Mouse (Mus musculus) CH12.LX (cell line): ENCODE measurements at regions not wholly inside any gene's neighbourhood (a gene's known extent, or its start where the extent isn't known, plus 50 kb on each side); places are given as distances from the start of the nearest gene placed in this dataset.

Source experiments
- CHD1 ChIP-seq: IDR thresholded peaks from 2 replicates; pipeline ENCODE4 v1.6.1; 2012; ENCODE audit warnings: low read depth, low read length, improper control_type of control experiment, inconsistent platforms
- CTCF ChIP-seq, 2 experiments: IDR thresholded peaks in 1 of 2; conservative IDR thresholded peaks in 1 of 2; 2 replicates each; pipeline ENCODE4 v1.5.1; 2011 to 2012; ENCODE audit warnings: low read depth in 2 of 2, low read length in 2 of 2, improper control_type of control experiment in 1 of 2, inconsistent platforms in 1 of 2, mild to moderate bottlenecking in 1 of 2, moderate library complexity in 1 of 2
- EP300 ChIP-seq: IDR thresholded peaks from 2 replicates; pipeline ENCODE4 v1.6.1; 2011; ENCODE audit warnings: low read length, improper control_type of control experiment
- JUND ChIP-seq: conservative IDR thresholded peaks from 2 replicates; pipeline ENCODE4 v1.6.1; 2011; ENCODE audit warnings: low read depth, low read length, improper control_type of control experiment
- MXI1 ChIP-seq: IDR thresholded peaks from 2 replicates; pipeline ENCODE4 v1.6.1; 2011; ENCODE audit warnings: mild to moderate bottlenecking, low read depth, low read length, improper control_type of control experiment
- NELFE ChIP-seq: IDR thresholded peaks from 2 replicates; pipeline ENCODE4 v1.6.1; 2011; ENCODE audit warnings: low read depth, low read length, improper control_type of control experiment
- POLR2A ChIP-seq: IDR thresholded peaks from 2 replicates; pipeline ENCODE4 v1.6.1; 2011; ENCODE audit warnings: low read depth, mild to moderate bottlenecking, improper control_type of control experiment, low read length
- POLR2AphosphoS2 ChIP-seq: IDR thresholded peaks from 2 replicates; pipeline ENCODE4 v1.6.1; 2011; ENCODE audit warnings: low read depth, low read length, improper control_type of control experiment
- SIN3A ChIP-seq: IDR thresholded peaks from 2 replicates; pipeline ENCODE4 v1.6.1; 2012; ENCODE audit warnings: low read length, improper control_type of control experiment, inconsistent platforms
- TCF12 ChIP-seq: IDR thresholded peaks from 2 replicates; pipeline ENCODE4 v1.6.1; 2014; ENCODE audit warnings: low read depth, mild to moderate bottlenecking, inconsistent platforms, low read length, improper control_type of control experiment
- ZC3H11A ChIP-seq: IDR thresholded peaks from 2 replicates; pipeline ENCODE4 v1.6.1; 2012; ENCODE audit warnings: low read depth, mild to moderate bottlenecking, inconsistent platforms, low read length, improper control_type of control experiment
- ZKSCAN1 ChIP-seq: IDR thresholded peaks from 2 replicates; pipeline ENCODE4 v1.6.1; 2012; ENCODE audit warnings: low read depth, inconsistent platforms, low read length, improper control_type of control experiment, borderline replicate concordance

DNA sequence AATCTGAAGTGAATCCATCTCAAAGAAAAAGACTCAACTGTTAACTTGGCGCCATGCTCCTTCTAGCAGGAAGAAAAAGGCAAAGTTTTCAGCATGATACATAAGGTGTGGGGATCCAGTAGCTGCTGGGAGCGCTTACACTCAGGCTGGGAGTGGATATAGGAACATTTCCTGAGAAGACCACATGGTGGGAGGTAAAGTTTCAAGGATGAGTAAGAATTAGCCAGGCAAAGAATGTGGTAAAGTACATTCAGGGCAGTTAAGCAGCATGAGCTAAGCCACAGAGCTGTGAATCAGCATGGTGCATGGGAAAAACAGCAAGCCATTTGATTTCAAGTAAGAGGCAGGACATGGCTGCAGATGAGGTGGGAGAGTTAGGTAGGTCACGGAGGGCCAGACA lies 226.3 kb downstream of the Rergl start:
- TF ChIP-seq POLR2AphosphoS2 (no peak), ZKSCAN1 (no peak), CTCF (conservative IDR thresholded peaks at IDR 0.05 in 1 of 2, IDR thresholded peaks at IDR 0.05 in 1 of 2; ENCODE audit: low read depth in 2 of 2, low read length in 2 of 2) (no peak), ZC3H11A (no peak), SIN3A (no peak), NELFE (no peak), MXI1 (no peak), POLR2A (no peak), EP300 (no peak), CHD1 (no peak), JUND (no peak), TCF12 (no peak)
